ENCODE assay signal across 12 mouse cellular contexts in the genomic region with DNA sequence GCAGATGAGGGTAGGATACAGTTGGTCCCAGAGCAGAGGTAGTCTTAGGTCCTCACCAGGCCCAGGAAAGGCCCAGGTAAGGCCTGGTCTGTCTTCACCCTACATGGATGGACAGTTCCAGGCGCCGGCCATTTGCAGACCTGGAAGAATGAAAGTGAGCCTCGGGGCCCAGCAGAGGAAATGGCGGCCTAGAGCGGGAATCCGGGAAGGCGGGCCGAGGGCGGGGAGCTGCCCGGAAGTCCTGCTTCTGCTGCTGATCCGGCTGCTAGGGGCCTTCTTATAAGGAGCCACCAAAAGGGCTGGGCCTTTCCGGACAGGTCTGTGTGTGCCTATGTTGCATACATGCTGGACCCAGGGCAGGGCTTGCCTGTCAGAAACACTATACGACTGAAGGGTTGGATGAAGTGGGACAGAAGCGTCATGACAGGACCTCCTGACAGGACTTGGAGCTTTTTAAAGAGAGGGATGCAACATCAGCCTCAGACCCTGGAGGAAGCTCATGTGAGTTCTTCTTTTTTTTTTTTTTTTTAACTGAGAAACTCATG. TPM values are rescaled to one million over a fixed set of nuclear protein-coding genes. Genes with fewer than 3 reads are reported as not detected.
A peak's percentile ranks its signal among the peaks of the same experiment; 100 is the strongest.
DNase-seq lines count a peak whose midpoint lies in the region; ATAC-seq and TF ChIP-seq lines count a peak whose summit lies in the region.
"Had no signal": no experiment of that assay in that cellular context is flagged by ENCODE, and none has a peak within 500 bp of the region (broad histone marks: within the 10 kb centered on the region; RNA-seq: fewer than 3 reads in every experiment).

No protein-coding gene starts in this region.

- peak; percentile 75 for DNase-seq in adrenal gland, adult 2 months
- DNase-seq in adrenal gland, postnatal 10 days = no peak
- peak; percentile 74 to 80 for DNase-seq in heart, adult 9 months (ENCODE audit: low spot score in 2 of 2)
- DNase-seq in MN1 (ENCODE audit: low spot score) = peak; percentile 76
- DNase-seq in lung, postnatal 0 days (ENCODE audit: low spot score) = no peak
- no peak for DNase-seq in layer of hippocampus, postnatal 25 days (ENCODE audit: extremely low spot score in 1 of 2, low spot score in 1 of 2)
- DNase-seq in left cerebral cortex, adult 11 months (ENCODE audit: low spot score) = no peak
- DNase-seq: right cerebral cortex, adult 18-20 months had no signal

- peaks cover 18% of the 10 kb centered on the region; the same call in 1 of the 2 replicates for H3K27me3 ChIP-seq in heart, embryonic 12.5 days (replicated peaks)
- no peaks in the 10 kb centered on the region for H3K27me3 ChIP-seq in lung, postnatal 0 days (replicated peaks; ENCODE audit: insufficient read depth, low read length)
- H3K27me3 ChIP-seq: embryonic facial prominence, embryonic 12.5 days; heart, embryonic 15.5 days had no signal

- no peak overlapping the region for H3K4me2 ChIP-seq in heart, embryonic 12.5 days
- no peak overlapping the region for H3K4me2 ChIP-seq in lung, postnatal 0 days (replicated peaks; ENCODE audit: low read depth, low read length)
- H3K4me2 ChIP-seq: embryonic facial prominence, embryonic 12.5 days; heart, embryonic 15.5 days; midbrain, embryonic 13.5 days had no signal

- H3K36me3 ChIP-seq in heart, embryonic 12.5 days = peaks cover 9% of the 10 kb centered on the region; the same call in 1 of the 2 replicates
- 0 out of 2 replicates have a peak, but pooled peaks cover 7% of the 10 kb centered on the region for H3K36me3 ChIP-seq in lung, postnatal 0 days (ENCODE audit: insufficient read depth, low read length)

- no peak overlapping the region for H3K27ac ChIP-seq in heart, embryonic 12.5 days (ENCODE audit: poor library complexity, severe bottlenecking)
- peak overlapping the region; percentile 68 for H3K27ac ChIP-seq in lung, postnatal 0 days (ENCODE audit: low read length)
- H3K27ac ChIP-seq: embryonic facial prominence, embryonic 12.5 days; heart, embryonic 15.5 days; midbrain, embryonic 13.5 days had no signal

- ATAC-seq in heart, embryonic 12.5 days (ENCODE audit: insufficient number of reproducible peaks, low FRiP score) = no peak
- no peak for ATAC-seq in lung, postnatal 0 days
- ATAC-seq: midbrain, embryonic 13.5 days had no signal

- TF ChIP-seq CTCF in lung, postnatal 0 days (IDR thresholded peaks at IDR 0.05) = no peak

- no peak overlapping the region for H3K9ac ChIP-seq in heart, embryonic 12.5 days
- H3K9ac ChIP-seq in lung, postnatal 0 days (replicated peaks; ENCODE audit: low read depth) = no peak overlapping the region
- H3K9ac ChIP-seq: embryonic facial prominence, embryonic 12.5 days; heart, embryonic 15.5 days; midbrain, embryonic 13.5 days had no signal

- TF ChIP-seq EP300 in lung, postnatal 0 days (IDR thresholded peaks at IDR 0.05) = no peak

- no peak overlapping the region for H3K4me3 ChIP-seq in heart, embryonic 12.5 days
- H3K4me3 ChIP-seq in lung, postnatal 0 days (ENCODE audit: low read depth, low read length) = no peak overlapping the region
- H3K4me3 ChIP-seq: embryonic facial prominence, embryonic 12.5 days; heart, embryonic 15.5 days; midbrain, embryonic 13.5 days had no signal

- 81% methylated on average over 14 of the region's 14 CpGs for WGBS in heart, embryonic 12.5 days
- 63% methylated on average over 14 of the region's 14 CpGs for WGBS in lung, postnatal 0 days

- no peaks in the 10 kb centered on the region for H3K9me3 ChIP-seq in heart, embryonic 12.5 days (replicated peaks)
- no peaks in the 10 kb centered on the region for H3K9me3 ChIP-seq in lung, postnatal 0 days (ENCODE audit: low read length)
- H3K9me3 ChIP-seq: embryonic facial prominence, embryonic 12.5 days; heart, embryonic 15.5 days; midbrain, embryonic 13.5 days had no signal

- H3K4me1 ChIP-seq in heart, embryonic 12.5 days (replicated peaks) = peaks cover 11% of the 10 kb centered on the region; the same call in 1 of the 2 replicates
- H3K4me1 ChIP-seq in lung, postnatal 0 days (ENCODE audit: insufficient read depth, low read depth, low read length) = peaks cover 25% of the 10 kb centered on the region

RNA-seq across cellular contexts. Expression of gene Ppara, which starts 50.5 kb away (rescaled TPM):
- total RNA-seq in adrenal gland, adult 2 months (2021) = 10 to 100 TPM; 37.2 to 48.9 TPM
- polyA plus RNA-seq in adrenal gland, adult 2 months (2012; rRNA removed) = 6.3 and 8.5 TPM in 2 replicates
- 100 to 1,000 TPM in 1 of 2 experiments, 10 to 100 TPM in 1; 95.3 to 120 TPM for total RNA-seq in adrenal gland, postnatal 10 days (2021)
- 2.3 and 3.3 TPM in 2 replicates for polyA plus RNA-seq in heart, embryonic 12.5 days (2016; fragmentation: Nextera tagmentation; extraction: Ambion mirVana)
- polyA plus RNA-seq in lung, postnatal 0 days (2015; fragmentation: Nextera tagmentation; extraction: Ambion mirVana) = 5.1 and 5.2 TPM in 2 replicates
- 1 to 10 TPM; 3.1 to 3.3 TPM for total RNA-seq in layer of hippocampus, postnatal 25 days (2021)

Comparison
In these comparisons a context has a peak if more than half of its experiments do, and no peak if none do; other contexts are left out.
1. DNase-seq: peak in adrenal gland, adult 2 months (single experiment), heart, adult 9 months (2 of 2) and MN1 (single experiment); none in adrenal gland, postnatal 10 days (single experiment), lung, postnatal 0 days (single experiment), layer of hippocampus, postnatal 25 days (0 of 2) and left cerebral cortex, adult 11 months (single experiment).
2. RNA of gene Ppara, which starts 50.5 kb away (total RNA-seq): 95.3 to 120 TPM in adrenal gland, postnatal 10 days and 37.2 to 48.9 TPM in adrenal gland, adult 2 months; 3.1 to 3.3 TPM in layer of hippocampus, postnatal 25 days; every median in the first group is over 4 times any median in the second.